Mouse (Mus musculus) kidney, embryonic 16.5 days (tissue): Measurements from ENCODE around the gene Casp2. TPM values are rescaled to one million over a fixed set of nuclear protein-coding genes. Genes with fewer than 3 reads are reported as not detected.

ENCODE experiments used
- ATAC-seq: fragments of 200-750 bp; cut with Nextera tagmentation; 2 replicates; pipeline ENCODE4 v1.8.0; 2017; ENCODE audit warnings: moderate TSS enrichment; ENCODE audit not compliant: low FRiP score, low TSS enrichment
- H3K27ac ChIP-seq: fragments of 300-500 bp; sonication (generic); 2 replicates; pipeline ENCODE4 v1.5.1; 2014; ENCODE audit warnings: low read length
- H3K27me3 ChIP-seq: fragments of 300-500 bp; sonication (generic); 2 replicates; pipeline ENCODE4 v1.6.1; 2014; ENCODE audit warnings: low read length, control low read depth, mixed read lengths; ENCODE audit not compliant: insufficient read depth
- H3K36me3 ChIP-seq: fragments of 300-500 bp; sonication (generic); 2 replicates; pipeline ENCODE4 v1.6.1; 2014; ENCODE audit warnings: low read length, control low read depth, mixed read lengths; ENCODE audit not compliant: insufficient read depth
- H3K4me1 ChIP-seq: fragments of 300-500 bp; sonication (generic); 2 replicates; pipeline ENCODE4 v1.6.1; 2014; ENCODE audit warnings: low read length, control low read depth, mixed read lengths; ENCODE audit not compliant: insufficient read depth
- H3K4me2 ChIP-seq: fragments of 300-500 bp; sonication (generic); replicated peaks from 2 replicates; pipeline ENCODE4 v1.6.1; 2014; ENCODE audit warnings: low read depth, low read length
- H3K4me3 ChIP-seq: fragments of 300-500 bp; sonication (generic); 2 replicates; pipeline ENCODE4 v1.5.1; 2014; ENCODE audit warnings: mild to moderate bottlenecking, low read length
- H3K9ac ChIP-seq: fragments of 300-500 bp; sonication (generic); replicated peaks from 2 replicates; pipeline ENCODE4 v1.6.1; 2014; ENCODE audit warnings: low read length
- H3K9me3 ChIP-seq: fragments of 300-500 bp; sonication (generic); 2 replicates; pipeline ENCODE4 v1.6.1; 2016; ENCODE audit warnings: low read length, control low read depth
- WGBS: fragments of 180-500 bp; shearing (Covaris S2); extraction: QIAGEN DNeasy Blood & Tissue Kit; methylation state at CpG from one replicate; pipeline ENCODE4 v1.1.7; 2014; 5-methylcytosine and 5-hydroxymethylcytosine counted together
- polyA plus RNA-seq: library from polyadenylated mRNA; unstranded; fragments of >200 nt; fragmentation: Nextera tagmentation; extraction: Ambion mirVana; gene quantifications from 2 replicates; pipeline ENCODE4 v1.2.1, GENCODE M21; 2015

The Casp2 gene
- 70.6 and 71.2 TPM in 2 replicates for polyA plus RNA-seq

DNA sequence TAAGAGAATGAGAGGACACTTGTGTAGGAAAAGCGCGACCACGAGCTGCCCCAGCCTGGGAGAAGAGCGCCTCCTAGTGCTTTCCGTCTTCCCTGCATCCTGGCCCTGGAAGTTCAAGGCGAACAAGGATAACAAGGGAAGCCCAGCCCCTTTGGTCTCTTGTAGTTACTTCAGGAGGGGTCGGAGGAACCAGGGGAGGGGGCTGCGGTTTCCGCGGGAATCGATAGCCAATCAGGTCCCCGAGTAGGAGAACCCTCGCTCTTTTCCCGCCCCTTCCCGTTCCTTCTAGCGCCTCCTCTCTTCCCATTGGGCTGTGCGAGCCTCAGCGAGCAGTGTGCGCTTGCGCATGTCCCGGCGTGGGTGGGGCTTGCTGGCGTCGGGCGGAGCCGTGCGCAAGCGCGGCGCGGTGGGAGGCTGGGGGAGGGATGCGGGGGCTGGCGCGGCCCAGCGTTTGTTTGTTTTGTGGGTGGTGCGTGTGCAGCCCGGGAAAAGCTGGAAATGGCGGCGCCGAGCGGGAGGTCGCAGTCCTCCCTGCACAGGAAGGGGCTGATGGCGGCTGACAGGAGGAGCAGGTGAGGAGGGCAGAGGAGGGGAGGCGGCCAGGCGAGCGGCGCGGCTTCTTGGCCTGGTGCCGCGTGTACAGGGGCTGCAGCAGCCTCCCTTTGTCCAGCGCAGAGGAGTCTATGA, at the start of gene Casp2:
TSS of gene Casp2 (plus strand) at position 360 of the 687 bp plus-strand sequence.
- peak within 1 kb of the TSS; percentile 66 for H3K4me2 ChIP-seq
- peak within 1 kb of the TSS; percentile 92 for H3K27ac ChIP-seq
- under 1% methylated on average over 48 of the region's 51 CpGs for WGBS
- peak within 1 kb of the TSS; percentile 83 for H3K4me3 ChIP-seq
- no peaks in the 10 kb centered on the region for H3K27me3 ChIP-seq
- peaks cover 6% of the 10 kb centered on the region for H3K4me1 ChIP-seq
- no peaks in the 10 kb centered on the region for H3K9me3 ChIP-seq
- peaks cover 26% of the 10 kb centered on the region for H3K36me3 ChIP-seq
- H3K9ac ChIP-seq = peak within 1 kb of the TSS; percentile 91
- peak; percentile 99 for ATAC-seq

DNA sequence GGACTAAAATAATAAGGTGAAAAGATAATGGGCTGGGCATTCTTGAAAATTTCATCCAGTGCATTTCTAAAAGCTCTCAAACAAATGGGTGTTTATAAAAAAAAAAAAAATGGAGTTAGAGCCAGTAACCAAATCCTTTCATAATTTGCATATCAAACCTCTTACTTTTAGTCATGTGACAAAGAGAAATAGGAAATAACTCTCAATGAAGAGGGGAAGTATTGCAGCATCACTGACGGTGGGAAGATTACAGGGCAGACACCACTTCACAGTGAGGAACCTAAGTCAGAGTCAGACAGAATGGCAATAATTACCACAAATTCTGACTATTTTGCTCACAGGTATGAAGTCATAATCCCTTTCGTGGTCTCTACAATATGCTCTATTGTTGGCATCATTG, 49.8 kb upstream of the Casp2 start, which contains the start of gene Tas2r144:
TSS of gene Tas2r144 (plus strand) at position 301 of the 400 bp plus-strand sequence.
- WGBS = 93% methylated on average over 2 of the region's 2 CpGs
- Histone ChIP-seq H3K4me1 (no peaks in the 10 kb centered on the region), H3K4me3 (no peak within 1 kb of the TSS), H3K27me3 (no peaks in the 10 kb centered on the region), H3K4me2 (no peak within 1 kb of the TSS), H3K27ac (no peak within 1 kb of the TSS), H3K9me3 (no peaks in the 10 kb centered on the region), H3K9ac (no peak within 1 kb of the TSS), H3K36me3 (no peaks in the 10 kb centered on the region)
- ATAC-seq = no peak

DNA sequence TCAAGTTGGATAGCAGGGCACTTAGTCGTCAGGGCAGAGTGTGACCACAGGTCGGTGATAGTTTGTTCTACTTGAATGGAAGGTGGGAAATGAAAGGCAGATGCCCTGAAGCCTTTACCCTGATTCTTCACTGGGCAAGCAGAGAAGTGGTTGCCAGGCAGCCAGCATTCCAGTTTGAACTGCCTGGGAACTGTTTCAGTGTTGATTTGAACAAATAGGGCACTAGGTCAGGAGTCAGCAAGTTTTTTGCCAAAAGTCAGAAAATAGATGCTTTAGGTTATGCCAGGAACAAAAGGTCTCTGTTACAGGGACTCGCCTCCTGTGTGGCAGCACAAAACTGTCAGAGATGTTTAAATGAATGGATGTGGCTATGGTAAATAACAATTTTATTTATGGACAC, 42.5 kb upstream of the Casp2 start:
- Histone ChIP-seq H3K4me1 (no peaks in the 10 kb centered on the region), H3K4me3 (no peak overlapping the region), H3K36me3 (no peaks in the 10 kb centered on the region), H3K27me3 (no peaks in the 10 kb centered on the region; the same call in 1 of the 2 replicates), H3K4me2 (no peak overlapping the region), H3K9ac (no peak overlapping the region), H3K9me3 (no peaks in the 10 kb centered on the region), H3K27ac (no peak overlapping the region)
- 58% methylated on average over 3 of the region's 3 CpGs for WGBS
- ATAC-seq = no peak

DNA sequence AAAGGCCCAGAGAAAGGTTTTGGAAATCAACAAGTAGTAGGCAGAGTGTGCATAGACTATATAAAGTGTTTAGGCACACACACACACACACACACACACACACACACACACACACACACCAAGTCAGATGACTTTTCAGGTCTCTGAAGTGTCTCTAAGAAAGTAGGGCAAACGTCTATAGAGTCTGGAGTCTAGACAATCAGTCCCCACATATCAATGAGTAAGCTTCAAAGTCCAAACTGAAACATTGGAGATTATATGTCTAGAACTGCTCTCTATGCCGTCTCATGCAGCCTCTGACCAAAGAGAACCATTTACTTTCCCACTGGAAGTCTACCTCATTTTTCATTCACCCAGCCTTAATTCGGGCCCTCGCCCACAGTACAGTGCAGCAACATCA, 39.7 kb upstream of the Casp2 start:
- no peak overlapping the region for H3K27ac ChIP-seq
- no peaks in the 10 kb centered on the region for H3K4me1 ChIP-seq
- no peak overlapping the region for H3K9ac ChIP-seq
- 74% methylated on average over 4 of the region's 4 CpGs for WGBS
- no peak overlapping the region for H3K4me3 ChIP-seq
- H3K9me3 ChIP-seq = no peaks in the 10 kb centered on the region
- no peaks in the 10 kb centered on the region for H3K36me3 ChIP-seq
- H3K4me2 ChIP-seq = no peak overlapping the region
- ATAC-seq = no peak
- H3K27me3 ChIP-seq = no peaks in the 10 kb centered on the region; the same call in 1 of the 2 replicates

DNA sequence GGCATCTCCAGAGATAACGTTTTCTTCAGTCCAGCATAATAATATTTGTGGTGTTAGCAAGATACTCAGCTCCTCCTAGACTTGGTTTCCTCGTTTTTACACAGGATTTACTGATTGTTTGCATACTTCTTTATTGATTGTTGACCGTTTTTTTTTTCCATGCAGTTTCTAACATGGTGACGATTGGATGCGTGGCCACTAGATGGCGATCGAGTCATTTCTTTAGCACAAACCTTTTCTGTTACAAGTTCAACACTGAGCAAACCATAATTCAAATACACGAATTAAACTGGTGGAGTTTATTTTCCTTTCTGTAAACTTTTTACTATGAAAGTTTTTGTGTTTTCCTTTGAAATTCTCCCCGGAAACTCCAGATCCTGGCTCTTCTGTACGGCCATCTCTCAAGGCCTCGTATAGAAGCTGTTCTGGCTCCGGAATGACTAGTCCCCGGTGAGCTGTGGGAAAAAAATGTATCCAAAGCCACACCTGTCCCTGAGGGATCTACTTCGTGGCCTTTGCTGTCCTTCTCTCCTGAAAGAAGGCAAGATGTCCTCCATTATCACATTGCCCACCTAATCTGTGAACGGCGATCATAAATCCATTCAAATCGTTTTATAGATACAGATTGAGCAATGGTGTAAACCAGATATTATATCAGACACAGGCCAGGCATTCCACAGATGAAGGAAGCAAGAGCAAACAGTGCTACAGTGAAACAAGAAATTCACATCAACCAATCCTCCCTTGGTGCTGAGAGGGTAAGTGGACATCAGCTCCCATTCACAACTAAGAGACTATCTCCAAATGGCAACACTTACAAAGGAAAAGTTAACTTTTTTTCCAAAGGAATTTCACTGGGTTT, 37.3 kb upstream of the Casp2 start:
- Histone ChIP-seq H3K4me3 (no peak overlapping the region), H3K27ac (no peak overlapping the region), H3K4me2 (no peak overlapping the region), H3K27me3 (no peaks in the 10 kb centered on the region; the same call in 1 of the 2 replicates), H3K36me3 (no peaks in the 10 kb centered on the region), H3K9me3 (no peaks in the 10 kb centered on the region), H3K4me1 (no peaks in the 10 kb centered on the region), H3K9ac (no peak overlapping the region)
- WGBS = 32% methylated on average over 17 of the region's 17 CpGs
- no peak for ATAC-seq

DNA sequence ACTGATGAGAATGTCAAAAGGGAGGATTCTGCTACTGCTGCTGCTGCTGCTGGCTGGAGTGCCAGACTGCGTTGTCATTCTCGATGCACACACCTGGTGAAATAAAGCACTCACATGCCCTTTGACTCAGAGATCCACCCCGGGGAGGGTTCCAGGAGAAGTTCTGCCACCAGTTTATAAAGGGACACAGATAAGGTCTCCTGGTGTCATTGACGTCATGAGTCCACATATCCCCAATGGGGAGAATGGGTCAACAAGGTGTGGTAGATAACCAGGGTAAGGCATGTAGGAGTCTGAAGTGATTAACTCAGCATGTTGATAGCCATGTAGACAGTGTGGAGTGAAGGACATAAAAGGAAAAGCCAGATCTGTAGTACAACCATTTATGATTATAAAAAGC, 35.2 kb upstream of the Casp2 start:
- H3K4me3 ChIP-seq = no peak overlapping the region
- H3K4me2 ChIP-seq = no peak overlapping the region
- H3K27me3 ChIP-seq = no peaks in the 10 kb centered on the region
- H3K9me3 ChIP-seq = no peaks in the 10 kb centered on the region
- no peaks in the 10 kb centered on the region for H3K36me3 ChIP-seq
- no peak for ATAC-seq
- H3K27ac ChIP-seq = no peak overlapping the region
- H3K4me1 ChIP-seq = no peaks in the 10 kb centered on the region
- H3K9ac ChIP-seq = no peak overlapping the region
- 65% methylated on average over 4 of the region's 4 CpGs for WGBS

DNA sequence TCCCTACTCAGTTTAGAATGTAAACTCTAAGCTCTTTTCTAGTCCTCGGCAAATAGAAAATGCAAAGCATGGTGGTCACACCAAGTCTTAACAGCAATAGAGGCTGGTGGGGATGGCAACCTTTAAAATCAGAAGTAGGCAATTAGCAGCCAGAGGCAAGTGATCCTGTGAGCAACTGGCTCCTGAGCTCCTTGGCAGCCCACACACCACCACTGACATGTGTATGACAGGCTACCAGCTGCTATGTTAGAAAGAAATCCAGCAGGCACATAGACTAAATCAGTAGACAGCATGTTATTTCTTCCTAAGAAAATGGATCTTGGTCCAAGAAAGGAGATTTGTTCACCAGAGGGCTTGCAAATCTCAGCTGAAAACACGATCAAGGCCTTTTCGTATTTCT, 33.6 kb upstream of the Casp2 start:
- Histone ChIP-seq H3K4me3 (no peak overlapping the region), H3K9ac (no peak overlapping the region), H3K27me3 (no peaks in the 10 kb centered on the region), H3K9me3 (no peaks in the 10 kb centered on the region), H3K27ac (no peak overlapping the region), H3K36me3 (no peaks in the 10 kb centered on the region), H3K4me2 (no peak overlapping the region), H3K4me1 (no peaks in the 10 kb centered on the region)
- no peak for ATAC-seq
- WGBS = 92% methylated on average over 3 of the region's 3 CpGs

DNA sequence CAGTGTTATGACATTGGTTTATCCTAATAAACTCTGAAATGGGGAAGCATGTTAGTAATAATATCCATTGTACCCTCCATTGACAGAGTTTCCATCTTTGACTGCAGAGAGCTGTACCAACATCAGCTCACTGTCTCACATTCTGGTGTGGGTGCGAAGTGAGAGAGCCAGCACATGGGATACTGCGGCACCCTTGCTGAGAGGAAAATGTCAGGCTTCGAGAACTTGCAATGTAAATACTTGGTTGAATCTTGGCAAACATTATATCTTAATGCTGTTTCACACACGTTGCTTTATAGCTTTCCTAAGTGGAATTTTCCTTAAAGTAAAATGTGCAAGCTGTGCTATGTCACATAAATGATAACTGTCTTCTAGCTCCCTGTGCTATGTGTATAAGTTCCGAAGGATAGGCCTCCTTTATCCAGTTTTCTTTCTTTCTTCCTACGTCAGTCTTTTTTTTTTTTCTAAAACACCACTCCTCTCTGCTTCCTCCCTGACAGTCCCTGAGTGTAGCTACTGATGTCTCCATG, 27.4 kb upstream of the Casp2 start:
- Histone ChIP-seq H3K4me2 (no peak overlapping the region), H3K4me3 (no peak overlapping the region), H3K27ac (no peak overlapping the region), H3K36me3 (no peaks in the 10 kb centered on the region), H3K27me3 (no peaks in the 10 kb centered on the region), H3K4me1 (no peaks in the 10 kb centered on the region), H3K9me3 (no peaks in the 10 kb centered on the region), H3K9ac (no peak overlapping the region)
- 72% methylated on average over 6 of the region's 6 CpGs for WGBS
- no peak for ATAC-seq

DNA sequence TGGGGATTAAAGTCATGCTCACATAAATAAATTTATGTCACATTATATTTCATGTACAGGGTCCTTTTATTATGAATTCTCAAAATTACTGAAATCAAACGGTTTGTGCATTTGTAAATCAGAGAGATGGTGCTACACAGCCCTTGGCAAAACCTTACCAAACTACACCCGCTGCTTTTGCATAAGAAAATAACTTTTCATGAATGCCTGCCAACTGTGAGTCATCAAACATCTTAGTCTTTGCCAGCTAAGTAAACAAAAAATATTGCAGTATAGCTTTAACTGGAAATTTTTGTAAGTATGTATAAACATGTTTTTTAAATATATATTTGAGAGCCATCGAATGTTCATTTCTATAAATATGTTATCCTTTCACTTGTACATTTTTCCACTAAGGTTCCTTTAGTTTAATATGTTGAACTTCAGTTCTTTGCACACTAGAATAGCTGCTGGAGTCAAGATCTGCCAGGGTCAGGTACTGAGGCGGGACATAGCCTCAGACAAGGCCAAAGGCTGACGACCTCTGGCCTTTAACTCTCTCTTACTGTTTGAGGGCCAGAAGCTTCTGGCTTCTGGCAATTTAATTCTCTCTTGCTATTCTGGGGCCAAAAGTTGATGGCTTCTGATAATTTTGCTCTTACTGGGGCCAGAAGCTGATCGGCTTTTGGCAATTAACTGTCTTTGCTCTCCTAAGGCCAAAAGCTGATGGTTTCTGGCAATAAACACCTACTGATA, 23.3 kb upstream of the Casp2 start:
- Histone ChIP-seq H3K4me3 (no peak overlapping the region), H3K27ac (no peak overlapping the region), H3K27me3 (no peaks in the 10 kb centered on the region), H3K4me2 (no peak overlapping the region), H3K4me1 (no peaks in the 10 kb centered on the region), H3K9me3 (no peaks in the 10 kb centered on the region), H3K9ac (no peak overlapping the region), H3K36me3 (no peaks in the 10 kb centered on the region)
- 75% methylated on average over 6 of the region's 6 CpGs for WGBS
- no peak for ATAC-seq
